Mouse (Mus musculus) limb, embryonic 12.5 days (tissue): Measurements from ENCODE around the gene Spdya. TPM values are rescaled to one million over a fixed set of nuclear protein-coding genes. Genes with fewer than 3 reads are reported as not detected.
"Not testable (repeated sequence)": the region's sequence is repeated elsewhere in the genome, so short reads cannot be mapped to it uniquely, and the experiment has no call there.

ENCODE experiments used
- ATAC-seq: fragments of 200-750 bp; cut with Nextera tagmentation; 2 replicates; pipeline ENCODE4 v1.8.0; 2017; ENCODE audit warnings: low read depth, moderate TSS enrichment; ENCODE audit not compliant: insufficient number of reproducible peaks, insufficient read depth, low FRiP score, low TSS enrichment
- H3K27ac ChIP-seq: fragments of 300-500 bp; sonication (generic); 2 replicates; pipeline ENCODE4 v1.5.1; 2016; ENCODE audit warnings: mild to moderate bottlenecking, moderate library complexity
- H3K27me3 ChIP-seq: fragments of 300-500 bp; sonication (generic); 2 replicates; pipeline ENCODE4 v1.6.1; 2016; ENCODE audit warnings: mild to moderate bottlenecking, moderate library complexity
- H3K36me3 ChIP-seq: fragments of 300-500 bp; sonication (generic); 2 replicates; pipeline ENCODE4 v1.6.1; 2016; ENCODE audit warnings: mild to moderate bottlenecking, moderate library complexity
- H3K4me1 ChIP-seq: fragments of 300-500 bp; sonication (generic); replicated peaks from 2 replicates; pipeline ENCODE4 v1.6.1; 2016
- H3K4me2 ChIP-seq: fragments of 300-500 bp; sonication (generic); 2 replicates; pipeline ENCODE4 v1.6.1; 2016; ENCODE audit warnings: mild to moderate bottlenecking, moderate library complexity
- H3K4me3 ChIP-seq: fragments of 300-500 bp; sonication (generic); replicated peaks from 2 replicates; pipeline ENCODE4 v1.5.1; 2016; ENCODE audit warnings: mild to moderate bottlenecking
- H3K9ac ChIP-seq: fragments of 300-500 bp; sonication (generic); replicated peaks from 2 replicates; pipeline ENCODE4 v1.6.1; 2016; ENCODE audit warnings: mild to moderate bottlenecking, moderate library complexity
- H3K9me3 ChIP-seq: fragments of 300-500 bp; sonication (generic); 2 replicates; pipeline ENCODE4 v1.6.1; 2016; ENCODE audit warnings: mild to moderate bottlenecking, moderate library complexity
- WGBS: fragments of 180-500 bp; shearing (Covaris S2); methylation state at CpG from one replicate; pipeline ENCODE4 v1.1.7; 2016; 5-methylcytosine and 5-hydroxymethylcytosine counted together
- polyA plus RNA-seq: library from polyadenylated mRNA; unstranded; fragments of >200 nt; fragmentation: Nextera tagmentation; extraction: Ambion mirVana; gene quantifications from 2 replicates; pipeline ENCODE4 v1.2.1, GENCODE M21; 2016

The Spdya gene
- polyA plus RNA-seq: 1.3 and 1.4 TPM in 2 replicates

- H3K27ac ChIP-seq: 0 out of 2 replicates have a peak within 1 kb of the TSS, but pooled peaks have one; percentile 62
- no peaks in the 10 kb centered on the region; the same call in 1 of the 2 replicates for H3K4me1 ChIP-seq
- H3K36me3 ChIP-seq: no peaks in the 10 kb centered on the region
- H3K9me3 ChIP-seq: no peaks in the 10 kb centered on the region
- peaks cover 36% of the 10 kb centered on the region for H3K27me3 ChIP-seq
- H3K4me2 ChIP-seq: peak within 1 kb of the TSS; percentile 95
- peak within 1 kb of the TSS; percentile 77 for H3K9ac ChIP-seq
- ATAC-seq: peak; percentile 89
- H3K4me3 ChIP-seq: peak within 1 kb of the TSS; percentile 72
- WGBS: under 1% methylated on average over 73 of the region's 78 CpGs
Measured at GRCm38 (mm10) chr17:71551757-71552451, at the start of gene Spdya. Gene Spdya, plus strand, starts transcription at chr17:71552061.

- Histone ChIP-seq H3K27me3 (no peaks in the 10 kb centered on the region), H3K4me2 (no peak overlapping the region), H3K9me3 (no peaks in the 10 kb centered on the region), H3K4me1 (no peaks in the 10 kb centered on the region), H3K36me3 (peaks cover 86% of the 10 kb centered on the region), H3K27ac (no peak overlapping the region), H3K9ac (no peak overlapping the region), H3K4me3 (no peak overlapping the region)
- 91% methylated on average over 8 of the region's 8 CpGs for WGBS
- no peak for ATAC-seq
Measured at GRCm38 (mm10) chr17:71506832-71507231, 45.0 kb upstream of the Spdya start.

GRCm38 (mm10) chr17:71510297-71510696, 41.6 kb upstream of the Spdya start:
- H3K9me3 ChIP-seq: no peaks in the 10 kb centered on the region
- no peaks in the 10 kb centered on the region for H3K4me1 ChIP-seq
- peaks cover 88% of the 10 kb centered on the region for H3K36me3 ChIP-seq
- H3K27me3 ChIP-seq: no peaks in the 10 kb centered on the region
- ATAC-seq: no peak
- no peak overlapping the region for H3K27ac ChIP-seq
- H3K4me2 ChIP-seq: no peak overlapping the region
- WGBS: 94% methylated on average over 11 of the region's 11 CpGs
- no peak overlapping the region for H3K4me3 ChIP-seq
- no peak overlapping the region for H3K9ac ChIP-seq

- Histone ChIP-seq H3K4me1 (peaks cover 11% of the 10 kb centered on the region), H3K27ac (peak overlapping the region; percentile 98), H3K27me3 (no peaks in the 10 kb centered on the region), H3K36me3 (peaks cover 14% of the 10 kb centered on the region), H3K9me3 (no peaks in the 10 kb centered on the region), H3K4me2 (peak overlapping the region; percentile 77), H3K9ac (peak overlapping the region; percentile 69), H3K4me3 (peak overlapping the region; percentile 64)
- peak; percentile 45 for ATAC-seq
- under 1% methylated on average over 13 of the region's 13 CpGs for WGBS
Measured at GRCm38 (mm10) chr17:71526302-71526708, 25.6 kb upstream of the Spdya start.

- under 1% methylated on average over 66 of the region's 66 CpGs for WGBS
- Histone ChIP-seq H3K4me1 (peaks cover 11% of the 10 kb centered on the region), H3K27me3 (no peaks in the 10 kb centered on the region), H3K9me3 (no peaks in the 10 kb centered on the region), H3K4me3 (peak within 1 kb of the TSS; percentile 64), H3K27ac (peak within 1 kb of the TSS; percentile 98), H3K36me3 (peaks cover 10% of the 10 kb centered on the region), H3K4me2 (peak within 1 kb of the TSS; percentile 77), H3K9ac (peak within 1 kb of the TSS; percentile 69)
- ATAC-seq: peak; percentile 97
Measured at GRCm38 (mm10) chr17:71526711-71527564, 24.9 kb upstream of the Spdya start, which contains the start of gene Ndc80. Gene Ndc80, minus strand, starts transcription at chr17:71526857.

- Histone ChIP-seq H3K4me1 (peaks cover 11% of the 10 kb centered on the region), H3K36me3 (peaks cover 3% of the 10 kb centered on the region), H3K4me3 (no peak overlapping the region), H3K27me3 (no peaks in the 10 kb centered on the region), H3K9ac (no peak overlapping the region), H3K4me2 (no peak overlapping the region), H3K27ac (no peak overlapping the region), H3K9me3 (no peaks in the 10 kb centered on the region)
- ATAC-seq: no peak
Measured at GRCm38 (mm10) chr17:71528042-71528441, 23.8 kb upstream of the Spdya start.

- ATAC-seq, H3K9ac ChIP-seq, H3K27me3 ChIP-seq, H3K27ac ChIP-seq, H3K4me2 ChIP-seq, H3K4me3 ChIP-seq, H3K36me3 ChIP-seq, H3K4me1 ChIP-seq, H3K9me3 ChIP-seq: not testable (repeated sequence)
- WGBS: 86% methylated on average over 1 of the region's 1 CpGs
Measured at GRCm38 (mm10) chr17:71535595-71535994, 16.3 kb upstream of the Spdya start.

- Histone ChIP-seq H3K27me3 (no peaks in the 10 kb centered on the region), H3K9me3 (no peaks in the 10 kb centered on the region), H3K36me3 (no peaks in the 10 kb centered on the region), H3K4me3 (no peak overlapping the region), H3K27ac (no peak overlapping the region), H3K4me1 (no peaks in the 10 kb centered on the region), H3K9ac (no peak overlapping the region), H3K4me2 (no peak overlapping the region)
- WGBS: 91% methylated on average over 3 of the region's 3 CpGs
- no peak for ATAC-seq
Measured at GRCm38 (mm10) chr17:71537164-71537563, 14.7 kb upstream of the Spdya start.

GRCm38 (mm10) chr17:71548586-71548985, 3.3 kb upstream of the Spdya start:
- 10% methylated on average over 1 of the region's 1 CpGs for WGBS

GRCm38 (mm10) chr17:71551350-71551749, 511 bp upstream of the Spdya start:
- H3K36me3 ChIP-seq: no peaks in the 10 kb centered on the region
- peaks cover 36% of the 10 kb centered on the region for H3K27me3 ChIP-seq
- no peak for ATAC-seq
- H3K9ac ChIP-seq: peak overlapping the region; percentile 77; the same call in 1 of the 2 replicates
- no peaks in the 10 kb centered on the region; the same call in 1 of the 2 replicates for H3K4me1 ChIP-seq
- WGBS: 8% methylated on average over 6 of the region's 6 CpGs
- peak overlapping the region; percentile 95 for H3K4me2 ChIP-seq
- H3K9me3 ChIP-seq: no peaks in the 10 kb centered on the region
- H3K4me3 ChIP-seq: peak overlapping the region; percentile 72
- no peak overlapping the region for H3K27ac ChIP-seq

More at GRCm38 (mm10) chr17:71548586-71548985, 3.3 kb upstream of the Spdya start:
- Histone ChIP-seq H3K4me3 (no peak overlapping the region), H3K9me3 (no peaks in the 10 kb centered on the region), H3K4me1 (no peaks in the 10 kb centered on the region; the same call in 1 of the 2 replicates), H3K27ac (no peak overlapping the region), H3K9ac (no peak overlapping the region), H3K36me3 (no peaks in the 10 kb centered on the region), H3K27me3 (peaks cover 30% of the 10 kb centered on the region), H3K4me2 (no peak overlapping the region)
- no peak for ATAC-seq

- 9% methylated on average over 11 of the region's 11 CpGs for WGBS
- ATAC-seq: no peak
- Histone ChIP-seq H3K9me3 (no peaks in the 10 kb centered on the region), H3K27me3 (peaks cover 36% of the 10 kb centered on the region), H3K9ac (no peak overlapping the region), H3K4me2 (peak overlapping the region; percentile 95), H3K4me1 (no peaks in the 10 kb centered on the region; the same call in 1 of the 2 replicates), H3K4me3 (no peak overlapping the region), H3K27ac (no peak overlapping the region), H3K36me3 (no peaks in the 10 kb centered on the region)
Measured at GRCm38 (mm10) chr17:71552901-71553300, 1.0 kb downstream of the Spdya start.
